Mouse (Mus musculus): ENCODE measurements at regions not wholly inside any gene's neighbourhood (a gene's known extent, or its start where the extent isn't known, plus 50 kb on each side); places are given as distances from the start of the nearest gene placed in this dataset.
A peak's percentile ranks its signal among the peaks of the same experiment; 100 is the strongest.

DNA sequence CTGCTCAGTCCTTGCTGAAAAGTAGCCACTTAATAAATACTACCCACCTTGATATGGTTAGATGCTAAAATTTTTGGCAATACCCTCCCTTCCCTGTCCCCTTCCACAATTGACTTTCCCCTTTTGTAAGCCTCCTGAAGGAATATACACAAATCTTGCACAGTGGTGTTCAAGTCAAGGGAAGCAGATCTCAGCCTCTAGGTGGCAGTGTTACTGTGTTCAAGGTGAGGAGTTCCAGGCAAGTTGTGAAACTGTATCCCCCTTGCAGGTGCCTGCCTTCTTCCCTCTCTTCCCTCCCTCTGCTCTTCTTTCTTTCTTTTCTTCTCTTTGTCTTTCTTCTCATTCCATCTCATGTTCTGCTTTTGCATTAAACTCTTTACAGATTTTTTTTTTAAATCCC lies 239.1 kb downstream of the Sec16b start:
- Histone ChIP-seq H3K27me3 (ENCODE audit: control insufficient read depth, insufficient read depth, low read length) (no peaks in the 10 kb centered on the region), H3K36me3 (ENCODE audit: control insufficient read depth, insufficient read depth, low read length) (no peaks in the 10 kb centered on the region), H3K4me3 (ENCODE audit: low read depth, low read length) (no peak overlapping the region), H3K27ac (ENCODE audit: insufficient read depth, low read depth, low read length) (no peak overlapping the region), H3K4me1 (ENCODE audit: control insufficient read depth, insufficient read depth, insufficient read length, low read length) (no peaks in the 10 kb centered on the region)
- TF ChIP-seq CTCF (IDR thresholded peaks at IDR 0.05; ENCODE audit: extremely low read depth, insufficient read length, insufficient replicate concordance, low read depth, low read length) = peak; percentile 10; the same call in 1 of the 2 replicates
- no peak for TF ChIP-seq POLR2A (IDR thresholded peaks at IDR 0.05; ENCODE audit: low read depth, low read length)

DNA sequence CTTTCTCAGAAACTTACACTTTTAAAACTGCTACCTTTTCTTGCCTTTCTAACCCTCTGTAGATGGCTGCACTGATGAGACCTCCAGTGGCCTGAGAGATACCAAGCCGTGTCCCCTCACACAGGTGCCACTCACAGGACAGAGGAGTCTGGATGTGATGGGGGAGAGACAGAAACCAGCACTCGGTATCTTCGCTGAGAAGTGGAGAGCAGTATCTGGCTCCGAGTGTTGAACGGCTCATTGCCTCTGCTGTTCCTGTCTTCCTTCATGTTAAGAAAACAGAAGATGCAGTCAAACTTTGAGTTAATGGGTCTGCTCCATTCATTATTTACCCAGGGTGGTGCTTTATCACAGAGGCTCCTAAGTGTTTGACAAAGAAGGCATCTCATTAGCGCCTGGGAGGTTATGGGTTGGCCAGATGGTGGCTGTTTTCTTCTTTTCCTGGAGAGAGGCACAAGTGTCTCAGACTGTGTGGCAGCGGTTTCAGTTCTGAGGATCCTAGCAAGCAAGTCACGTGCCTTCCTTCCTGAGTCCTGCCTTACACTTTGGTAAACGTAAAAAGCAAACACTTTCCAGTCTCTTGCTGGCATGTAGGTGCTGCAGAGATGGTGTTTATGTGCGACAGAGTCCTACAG lies 248.6 kb downstream of the Sec16b start:
- TF ChIP-seq POLR2A (IDR thresholded peaks at IDR 0.05; ENCODE audit: low read depth, low read length) = no peak
- no peak for TF ChIP-seq CTCF (IDR thresholded peaks at IDR 0.05; ENCODE audit: extremely low read depth, insufficient read length, insufficient replicate concordance, low read depth, low read length)
- WGBS = 26% methylated on average over 10 of the region's 10 CpGs
- Histone ChIP-seq H3K4me3 (ENCODE audit: low read depth, low read length) (no peak overlapping the region), H3K27me3 (ENCODE audit: control insufficient read depth, insufficient read depth, low read length) (no peaks in the 10 kb centered on the region), H3K27ac (ENCODE audit: insufficient read depth, low read depth, low read length) (no peak overlapping the region), H3K36me3 (ENCODE audit: control insufficient read depth, insufficient read depth, low read length) (no peaks in the 10 kb centered on the region), H3K4me1 (ENCODE audit: control insufficient read depth, insufficient read depth, insufficient read length, low read length) (no peaks in the 10 kb centered on the region)

DNA sequence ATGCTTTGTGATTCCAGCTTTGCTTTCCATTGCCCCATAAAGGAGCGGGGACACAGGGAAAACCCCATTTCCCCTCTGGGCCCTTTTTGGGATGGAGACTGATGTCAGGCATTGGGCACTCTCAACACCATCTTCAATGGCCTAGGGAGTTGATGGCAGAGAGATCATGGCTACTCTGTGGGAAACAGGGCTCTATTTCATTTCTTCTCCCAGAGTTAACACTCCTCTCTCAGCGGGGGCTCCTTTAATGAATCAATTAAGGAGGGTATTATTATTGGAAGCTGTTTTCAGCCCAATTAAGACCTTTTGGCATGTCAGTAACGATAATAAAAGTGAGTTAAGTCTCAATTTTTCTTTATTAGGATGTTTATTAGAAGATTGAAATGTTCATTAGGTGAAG lies 250.4 kb downstream of the Sec16b start:
- no peaks in the 10 kb centered on the region for H3K4me1 ChIP-seq (ENCODE audit: control insufficient read depth, insufficient read depth, insufficient read length, low read length)
- 83% methylated on average over 3 of the region's 3 CpGs for WGBS
- TF ChIP-seq POLR2A (IDR thresholded peaks at IDR 0.05; ENCODE audit: low read depth, low read length) = no peak
- TF ChIP-seq CTCF (IDR thresholded peaks at IDR 0.05; ENCODE audit: extremely low read depth, insufficient read length, insufficient replicate concordance, low read depth, low read length) = no peak
- no peak overlapping the region for H3K27ac ChIP-seq (ENCODE audit: insufficient read depth, low read depth, low read length)
- H3K27me3 ChIP-seq (ENCODE audit: control insufficient read depth, insufficient read depth, low read length) = no peaks in the 10 kb centered on the region
- no peaks in the 10 kb centered on the region for H3K36me3 ChIP-seq (ENCODE audit: control insufficient read depth, insufficient read depth, low read length)
- H3K4me3 ChIP-seq (ENCODE audit: low read depth, low read length) = no peak overlapping the region

DNA sequence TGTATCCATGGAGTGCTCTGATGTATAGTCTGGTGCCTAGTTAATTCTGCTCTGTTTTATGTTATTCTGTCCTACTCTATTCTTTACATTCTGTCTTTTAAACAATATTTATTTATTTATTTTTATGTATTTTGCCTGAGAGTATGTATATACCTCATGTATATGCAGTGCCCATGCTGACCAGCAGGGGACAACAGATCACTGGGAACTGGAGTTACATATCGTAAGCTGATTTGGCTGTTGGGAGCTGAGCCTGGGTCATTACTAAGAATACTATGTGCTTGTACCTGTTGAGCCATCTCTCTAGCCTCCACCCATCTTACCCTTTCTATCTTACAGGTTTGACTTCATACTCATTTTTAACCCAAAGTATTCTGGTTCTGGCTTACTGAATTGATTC lies 251.8 kb downstream of the Sec16b start:
- Histone ChIP-seq H3K4me3 (ENCODE audit: low read depth, low read length) (no peak overlapping the region), H3K4me1 (ENCODE audit: control insufficient read depth, insufficient read depth, insufficient read length, low read length) (no peaks in the 10 kb centered on the region), H3K27me3 (ENCODE audit: control insufficient read depth, insufficient read depth, low read length) (no peaks in the 10 kb centered on the region), H3K27ac (ENCODE audit: insufficient read depth, low read depth, low read length) (no peak overlapping the region), H3K36me3 (ENCODE audit: control insufficient read depth, insufficient read depth, low read length) (no peaks in the 10 kb centered on the region)
- TF ChIP-seq POLR2A (IDR thresholded peaks at IDR 0.05; ENCODE audit: low read depth, low read length) (no peak), CTCF (IDR thresholded peaks at IDR 0.05; ENCODE audit: extremely low read depth, insufficient read length, insufficient replicate concordance, low read depth, low read length) (no peak)
- 93% methylated on average over 1 of the region's 1 CpGs for WGBS

DNA sequence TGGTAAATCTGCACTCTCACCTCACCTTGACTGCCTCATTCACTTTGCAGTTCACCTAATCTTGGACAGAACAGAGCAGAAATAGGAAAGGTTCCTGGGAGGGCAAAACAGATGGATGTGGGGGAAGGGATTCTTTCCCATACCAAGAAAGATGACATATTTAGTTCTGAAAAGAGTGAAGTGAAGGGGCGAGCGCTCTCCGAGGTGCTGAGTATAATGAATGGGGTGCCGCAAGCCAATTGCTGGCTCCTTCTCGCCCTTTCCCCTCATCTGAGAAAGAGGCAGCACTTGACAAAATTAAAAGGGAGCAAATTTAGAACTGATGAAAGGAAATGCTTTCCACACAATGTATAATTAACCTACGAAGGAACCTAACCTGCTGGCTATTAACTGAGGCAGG lies 261.7 kb downstream of the Sec16b start:
- H3K36me3 ChIP-seq (ENCODE audit: control insufficient read depth, insufficient read depth, low read length) = no peaks in the 10 kb centered on the region
- H3K4me1 ChIP-seq (ENCODE audit: control insufficient read depth, insufficient read depth, insufficient read length, low read length) = no peaks in the 10 kb centered on the region
- no peak for TF ChIP-seq CTCF (IDR thresholded peaks at IDR 0.05; ENCODE audit: extremely low read depth, insufficient read length, insufficient replicate concordance, low read depth, low read length)
- TF ChIP-seq POLR2A (IDR thresholded peaks at IDR 0.05; ENCODE audit: low read depth, low read length) = no peak
- no peak overlapping the region for H3K4me3 ChIP-seq (ENCODE audit: low read depth, low read length)
- no peaks in the 10 kb centered on the region for H3K27me3 ChIP-seq (ENCODE audit: control insufficient read depth, insufficient read depth, low read length)
- no peak overlapping the region for H3K27ac ChIP-seq (ENCODE audit: insufficient read depth, low read depth, low read length)
- WGBS = 40% methylated on average over 6 of the region's 6 CpGs

DNA sequence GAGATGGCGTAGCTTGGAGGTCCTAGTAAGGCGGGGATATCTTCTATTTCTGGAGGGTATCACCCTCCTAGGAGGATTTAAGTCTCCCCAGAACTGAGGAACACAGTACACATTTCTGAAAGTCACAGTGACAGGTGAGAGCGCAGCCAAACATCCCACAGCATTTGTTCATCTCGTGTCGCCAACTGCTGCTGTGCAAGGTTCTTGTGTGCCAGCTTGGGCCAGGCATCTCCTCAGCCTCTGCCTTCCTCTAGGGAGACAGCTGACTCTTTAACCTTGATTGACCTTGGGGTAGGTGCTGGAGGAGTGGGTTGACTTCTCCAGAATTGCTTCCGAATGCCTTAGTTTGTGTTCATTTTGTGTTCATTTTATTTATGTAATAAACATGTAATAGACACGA lies 291.2 kb downstream of the Sec16b start:
- Histone ChIP-seq H3K27me3 (ENCODE audit: control insufficient read depth, insufficient read depth, low read length) (no peaks in the 10 kb centered on the region), H3K4me3 (ENCODE audit: low read depth, low read length) (no peak overlapping the region), H3K36me3 (ENCODE audit: control insufficient read depth, insufficient read depth, low read length) (no peaks in the 10 kb centered on the region), H3K4me1 (ENCODE audit: control insufficient read depth, insufficient read depth, insufficient read length, low read length) (no peaks in the 10 kb centered on the region), H3K27ac (ENCODE audit: insufficient read depth, low read depth, low read length) (no peak overlapping the region)
- TF ChIP-seq POLR2A (IDR thresholded peaks at IDR 0.05; ENCODE audit: low read depth, low read length) (no peak), CTCF (IDR thresholded peaks at IDR 0.05; ENCODE audit: extremely low read depth, insufficient read length, insufficient replicate concordance, low read depth, low read length) (no peak)
- WGBS = 86% methylated on average over 7 of the region's 7 CpGs

DNA sequence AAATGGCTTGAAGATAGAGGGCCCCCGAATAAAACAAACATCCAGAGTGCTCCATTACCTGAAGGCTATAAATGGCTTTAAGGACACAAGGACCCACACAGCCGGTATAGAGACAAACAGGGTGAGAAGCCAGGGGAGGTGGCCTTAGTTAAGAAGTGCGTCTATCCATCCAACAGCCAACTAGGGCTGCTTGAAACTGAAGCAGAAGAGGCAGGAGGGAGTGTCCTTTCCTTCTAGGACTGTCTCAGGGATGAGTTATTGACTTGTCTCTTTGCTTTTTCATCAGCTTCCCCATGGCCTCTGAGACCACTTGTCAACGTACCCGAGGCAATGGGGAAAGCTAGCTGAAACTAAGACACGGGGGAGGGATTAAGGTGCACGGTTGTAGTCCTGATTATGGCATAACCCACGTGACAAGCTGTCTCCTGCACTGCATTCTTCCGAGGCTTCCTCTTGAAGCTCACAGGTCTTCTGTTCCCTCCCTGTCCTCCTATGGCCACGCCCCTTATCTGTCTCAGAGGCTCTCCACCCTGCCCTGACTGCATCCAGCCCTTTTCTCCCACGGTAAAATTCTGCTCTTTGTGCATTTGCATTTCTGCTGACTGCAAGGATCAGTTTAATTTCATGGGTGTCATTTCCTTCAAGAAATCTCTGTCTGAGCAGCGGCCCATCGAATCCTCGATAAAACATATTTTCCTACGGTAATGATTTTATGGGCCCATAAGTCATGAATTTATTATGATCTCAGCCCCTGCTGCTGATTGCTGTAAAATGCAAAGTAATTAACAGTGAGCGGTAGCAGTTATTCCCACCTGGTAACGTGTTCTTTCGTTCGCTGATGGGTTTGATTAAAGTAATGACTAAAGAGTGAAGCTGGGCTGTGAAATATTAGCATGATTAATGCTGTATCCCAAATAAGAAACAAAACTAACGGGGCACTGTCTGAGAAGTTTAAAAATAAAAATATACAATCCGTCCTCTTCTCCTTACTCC lies 292.3 kb downstream of the Sec16b start:
- Histone ChIP-seq H3K27me3 (ENCODE audit: control insufficient read depth, insufficient read depth, low read length) (no peaks in the 10 kb centered on the region), H3K4me1 (ENCODE audit: control insufficient read depth, insufficient read depth, insufficient read length, low read length) (no peaks in the 10 kb centered on the region), H3K27ac (ENCODE audit: insufficient read depth, low read depth, low read length) (no peak overlapping the region), H3K36me3 (ENCODE audit: control insufficient read depth, insufficient read depth, low read length) (no peaks in the 10 kb centered on the region), H3K4me3 (ENCODE audit: low read depth, low read length) (no peak overlapping the region)
- 52% methylated on average over 21 of the region's 21 CpGs for WGBS
- TF ChIP-seq CTCF (IDR thresholded peaks at IDR 0.05; ENCODE audit: extremely low read depth, insufficient read length, insufficient replicate concordance, low read depth, low read length) (no peak), POLR2A (IDR thresholded peaks at IDR 0.05; ENCODE audit: low read depth, low read length) (no peak)

Data from small intestine, adult 2 months (tissue).